Mouse (Mus musculus) embryonic fibroblast, embryonic 13.5 days (primary cell): ENCODE results near the gene Daglb.

Experiments used
- CTCF ChIP-seq: IDR thresholded peaks from 2 replicates; pipeline ENCODE4 v1.5.1; 2011; ENCODE audit warnings: mild to moderate bottlenecking, control low read depth, low read length, moderate library complexity, borderline replicate concordance; ENCODE audit not compliant: insufficient read depth
- POLR2A ChIP-seq: IDR thresholded peaks from 2 replicates; pipeline ENCODE4 v1.6.1; 2011; ENCODE audit warnings: low read depth, mild to moderate bottlenecking, control low read depth, low read length, moderate library complexity

DNA sequence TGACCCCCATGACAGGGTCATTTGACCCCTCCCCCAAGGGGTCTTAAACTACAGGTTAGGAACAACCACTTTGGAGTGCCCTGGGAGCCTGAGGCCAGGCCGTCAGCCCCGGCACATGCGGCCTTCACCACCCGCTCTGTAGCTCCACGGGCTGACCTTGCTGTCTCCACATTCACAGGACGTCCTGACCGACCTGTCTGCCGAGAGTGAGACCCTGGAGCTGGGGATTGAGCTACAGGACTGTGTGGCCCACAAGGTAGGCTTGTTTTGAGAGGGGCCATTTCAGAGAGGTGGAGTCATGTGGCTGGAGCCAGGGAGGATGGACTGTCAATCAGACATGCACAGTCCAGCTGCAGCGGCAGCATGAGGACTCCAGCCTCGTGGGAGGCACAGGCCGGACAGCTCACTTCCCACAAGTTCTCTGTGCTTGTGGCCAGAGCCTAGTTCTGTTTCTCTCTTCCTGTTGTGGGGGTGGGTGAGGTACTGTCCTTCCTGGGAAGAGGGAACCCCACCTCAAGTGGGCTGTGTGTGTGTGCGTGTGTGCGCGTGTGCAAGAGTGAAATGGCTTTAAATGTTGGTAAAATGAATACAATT lies 25.5 kb downstream of the Daglb start:
- TF ChIP-seq POLR2A (no peak), CTCF (no peak)
